Mouse (Mus musculus): Measurements from ENCODE around the gene Trmt2b. TPM values are rescaled to one million over a fixed set of nuclear protein-coding genes. Genes with fewer than 3 reads are reported as not detected.

Trmt2b gene
- polyA plus RNA-seq (2015; fragmentation: Nextera tagmentation; extraction: Ambion mirVana), result 21.6 and 24.2 TPM in 2 replicates

DNA sequence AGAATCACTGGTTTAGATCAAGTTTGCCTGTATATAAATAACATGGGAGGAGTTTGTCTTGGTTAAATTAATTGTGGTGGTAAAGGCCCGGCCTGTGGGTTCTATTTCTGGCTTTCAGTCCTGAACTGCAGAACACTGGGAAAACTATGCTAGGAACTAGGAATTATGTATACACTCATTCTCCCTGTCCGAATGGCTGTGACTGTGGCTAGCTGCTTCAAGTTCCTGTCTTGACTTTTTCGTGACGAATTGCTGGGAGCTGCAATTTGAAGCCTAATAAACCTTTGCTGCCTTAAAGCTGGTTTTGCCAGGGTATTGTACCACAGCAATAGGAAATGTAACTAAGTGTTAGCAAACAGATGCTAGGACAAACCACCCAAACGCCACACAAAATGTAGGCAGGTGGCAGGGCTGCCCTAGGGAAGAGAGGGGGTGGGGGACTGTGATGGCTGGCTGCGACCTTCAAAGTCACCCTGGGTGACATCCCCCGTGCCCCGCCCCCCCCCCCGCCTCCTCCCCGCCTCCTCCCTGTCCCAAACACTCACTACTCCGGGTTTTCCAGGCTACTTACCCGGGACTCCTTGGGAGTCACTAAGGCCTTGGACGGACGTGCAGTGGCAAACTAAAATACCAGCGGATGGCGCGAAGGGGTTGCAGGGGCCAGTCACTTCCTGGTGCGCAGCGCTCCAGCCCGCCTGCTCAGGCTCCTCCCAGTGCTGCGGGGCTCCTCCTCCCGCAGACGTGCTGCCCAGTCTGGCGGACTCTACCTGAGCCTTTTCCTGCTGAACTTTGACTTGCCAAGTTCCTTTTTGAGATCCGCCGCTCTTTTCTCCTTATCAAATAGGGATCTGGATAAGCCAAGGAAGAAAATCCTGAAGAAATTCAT, at the start of gene Trmt2b:
Gene Trmt2b (minus strand): TSS at position 710 of the 886 bp plus-strand sequence.

DNA sequence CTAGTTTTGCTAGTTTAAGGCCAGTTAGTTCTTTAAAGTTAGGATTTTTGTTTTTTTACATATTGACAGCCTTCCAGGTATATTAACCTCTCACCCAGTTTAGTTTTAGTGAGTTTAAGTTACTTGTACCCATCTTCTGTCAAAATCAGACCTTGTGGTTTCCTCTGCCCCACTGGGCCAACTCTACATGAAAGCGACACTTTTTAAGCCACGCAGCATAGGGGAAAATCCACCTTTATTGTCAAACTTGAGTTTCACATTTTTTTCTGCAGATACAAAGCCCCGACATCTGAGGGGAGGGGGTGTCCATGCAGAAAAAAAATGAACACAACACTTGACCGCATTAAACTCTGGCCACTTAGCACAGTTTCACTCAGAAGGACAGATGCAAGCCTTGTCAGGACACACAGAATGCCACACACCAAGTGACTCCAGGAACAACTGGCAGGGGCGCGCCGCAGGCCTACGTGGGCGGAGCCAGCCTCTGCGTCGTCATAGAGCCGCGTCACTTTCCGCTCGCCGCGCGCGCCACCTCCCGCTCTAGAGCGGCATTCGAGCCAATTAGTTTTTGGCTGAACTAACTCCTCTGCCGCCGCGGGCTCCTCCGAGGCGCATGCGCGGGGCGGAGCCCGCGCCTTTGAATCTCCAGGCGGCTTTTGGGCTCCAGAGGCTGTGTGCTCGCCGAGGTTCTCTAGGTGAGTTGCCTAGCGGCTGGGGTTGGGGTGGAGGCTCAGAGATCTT, 30.9 kb upstream of the Trmt2b start, which contains the start of gene Cenpi:
Gene Cenpi (plus strand): TSS at position 551 of the 741 bp plus-strand sequence.

DNA sequence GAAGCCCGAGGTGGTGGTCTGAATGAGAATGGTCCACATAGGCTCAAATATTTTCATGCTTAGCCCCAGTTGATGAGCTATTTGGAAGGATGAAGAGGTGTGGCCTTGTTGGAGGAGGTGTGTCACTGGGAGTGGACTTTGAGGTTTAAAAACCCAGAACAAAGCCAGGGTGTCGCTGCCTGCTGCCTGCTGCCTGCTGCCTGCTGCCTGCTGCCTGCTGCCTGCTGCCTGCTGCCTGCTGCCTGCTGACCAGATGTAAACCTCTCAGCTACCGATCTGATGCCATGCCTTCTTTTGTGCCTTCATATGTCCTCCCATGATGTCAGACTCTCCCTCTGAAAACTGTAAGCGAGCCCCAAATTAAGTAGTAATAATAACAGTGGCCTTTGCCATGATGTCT, 54.9 kb downstream of the Trmt2b start, which contains the start of gene Nox1:
Gene Nox1 (minus strand): TSS at position 101 of the 400 bp plus-strand sequence.

GRCm38 (mm10) chrX:134187201-134187600, 89.6 kb downstream of the Trmt2b start, which contains the start of gene Arl13a:
Gene Arl13a (plus strand): TSS chrX:134187501.

Other genes with a start within 250 kb of the Trmt2b start
- gene Cstf2, start 217.8 kb downstream of the Trmt2b start, polyA plus RNA-seq (2015; fragmentation: Nextera tagmentation; extraction: Ambion mirVana), result 16.1 and 16.9 TPM in 2 replicates
- gene Xkrx, start 114.9 kb downstream of the Trmt2b start, polyA plus RNA-seq (2015; fragmentation: Nextera tagmentation; extraction: Ambion mirVana), result 0.25 and 0.40 TPM in 2 replicates
- not detected in 2 replicates for gene Arl13a, start 89.5 kb downstream of the Trmt2b start, polyA plus RNA-seq (2015; fragmentation: Nextera tagmentation; extraction: Ambion mirVana)
- 0.19 TPM in 1 of 2 replicates, not detected in the other for gene Nox1, start 55.0 kb downstream of the Trmt2b start, polyA plus RNA-seq (2015; fragmentation: Nextera tagmentation; extraction: Ambion mirVana)
- gene Tmem35a, start 18.2 kb upstream of the Trmt2b start, polyA plus RNA-seq (2015; fragmentation: Nextera tagmentation; extraction: Ambion mirVana), result 86.1 and 189 TPM in 2 replicates
- 8.7 and 12.6 TPM in 2 replicates for gene Cenpi, start 31.1 kb upstream of the Trmt2b start, polyA plus RNA-seq (2015; fragmentation: Nextera tagmentation; extraction: Ambion mirVana)
- 0.21 and 0.58 TPM in 2 replicates for gene Drp2, start 127.6 kb upstream of the Trmt2b start, polyA plus RNA-seq (2015; fragmentation: Nextera tagmentation; extraction: Ambion mirVana)
- 0.13 TPM in 1 of 2 replicates, not detected in the other for gene Taf7l, start 199.5 kb upstream of the Trmt2b start, polyA plus RNA-seq (2015; fragmentation: Nextera tagmentation; extraction: Ambion mirVana)